Mouse (Mus musculus): ENCODE measurements around the gene Iah1. TPM values are rescaled to one million over a fixed set of nuclear protein-coding genes. Genes with fewer than 3 reads are reported as not detected.

Iah1 gene
- total RNA-seq, 2 experiments from 2014 or later, result 23.0 to 23.3 TPM

DNA sequence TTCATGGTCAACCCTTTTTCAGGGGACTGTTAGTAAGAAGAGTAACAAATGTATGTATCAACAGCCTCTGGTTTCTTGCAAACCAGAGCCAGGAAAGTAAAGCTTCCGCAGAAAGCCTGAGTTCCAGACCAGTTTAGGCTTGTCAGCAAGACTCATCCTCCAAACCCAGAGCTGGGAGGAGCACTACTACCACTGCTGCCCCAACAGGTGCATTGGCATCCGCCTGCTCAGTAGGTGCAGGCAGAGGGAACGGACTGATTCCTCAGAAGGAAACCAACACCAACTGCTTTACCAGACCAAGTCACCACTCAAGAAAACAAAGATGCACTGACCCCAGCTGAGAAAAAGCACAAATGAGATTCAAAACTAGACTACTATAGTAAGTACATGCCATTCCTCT lies 47.0 kb downstream of the Iah1 start:
- intact Hi-C loops (cut with DNase I), result no loop called here
- no peak for DNase-seq

- no peak for DNase-seq
- intact Hi-C loops (cut with DNase I), result no loop called here
Measured at GRCm38 (mm10) chr12:21364624-21365435, 48.6 kb downstream of the Iah1 start.

DNA sequence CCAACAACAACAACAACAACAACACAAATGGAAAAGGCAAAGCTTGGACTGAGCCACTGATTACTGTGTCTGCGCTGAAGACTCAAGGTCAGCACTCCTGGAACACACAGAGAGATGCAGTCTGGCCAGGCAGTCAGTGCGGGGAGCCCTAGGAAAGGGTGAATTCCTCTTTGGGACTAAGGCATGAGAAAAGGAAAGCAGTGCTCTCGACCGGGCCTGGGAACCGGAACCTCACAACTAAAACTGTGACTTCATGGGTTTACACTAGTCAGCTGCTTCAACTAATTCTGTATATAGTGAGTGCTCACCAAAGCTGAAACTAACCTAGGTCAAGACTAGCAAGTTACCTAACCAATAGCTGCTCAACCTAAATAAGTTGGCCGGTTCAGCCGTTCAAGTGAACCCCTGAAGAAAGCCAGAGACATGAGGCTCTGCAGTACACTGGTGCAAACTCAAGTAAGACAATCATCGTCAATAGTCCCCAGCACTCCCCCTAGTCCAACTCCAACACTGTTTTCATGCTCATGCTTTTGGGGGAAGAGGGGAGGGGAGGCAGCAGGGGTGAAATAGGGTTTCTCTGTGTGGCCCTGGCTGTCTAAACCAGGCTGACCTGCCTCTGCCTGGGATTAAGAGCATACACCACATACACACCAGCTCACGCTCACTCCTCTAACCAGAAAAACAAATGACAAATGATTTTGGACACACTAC lies 52.3 kb downstream of the Iah1 start:
- peak in 1 of 2 experiments; percentile 14 for DNase-seq
- intact Hi-C loops (cut with DNase I), result no loop called here

DNA sequence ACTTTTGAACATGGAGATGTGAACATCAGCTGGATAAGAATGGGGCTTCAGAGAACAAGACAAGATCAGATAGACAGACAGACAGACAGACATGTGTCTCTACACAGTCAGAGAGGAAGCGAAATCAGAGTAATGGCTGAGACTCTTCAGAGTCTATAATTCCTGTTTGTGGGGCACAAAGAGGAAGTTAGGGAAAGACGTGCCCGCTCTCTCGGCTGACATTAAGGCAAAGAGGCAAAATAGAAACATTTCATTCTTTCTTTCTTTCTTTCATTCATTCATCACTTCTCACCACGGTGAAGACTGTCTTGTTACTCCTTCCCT lies 52.9 kb downstream of the Iah1 start:
- DNase-seq, result no peak
- intact Hi-C loops (cut with DNase I), result no loop called here

DNA sequence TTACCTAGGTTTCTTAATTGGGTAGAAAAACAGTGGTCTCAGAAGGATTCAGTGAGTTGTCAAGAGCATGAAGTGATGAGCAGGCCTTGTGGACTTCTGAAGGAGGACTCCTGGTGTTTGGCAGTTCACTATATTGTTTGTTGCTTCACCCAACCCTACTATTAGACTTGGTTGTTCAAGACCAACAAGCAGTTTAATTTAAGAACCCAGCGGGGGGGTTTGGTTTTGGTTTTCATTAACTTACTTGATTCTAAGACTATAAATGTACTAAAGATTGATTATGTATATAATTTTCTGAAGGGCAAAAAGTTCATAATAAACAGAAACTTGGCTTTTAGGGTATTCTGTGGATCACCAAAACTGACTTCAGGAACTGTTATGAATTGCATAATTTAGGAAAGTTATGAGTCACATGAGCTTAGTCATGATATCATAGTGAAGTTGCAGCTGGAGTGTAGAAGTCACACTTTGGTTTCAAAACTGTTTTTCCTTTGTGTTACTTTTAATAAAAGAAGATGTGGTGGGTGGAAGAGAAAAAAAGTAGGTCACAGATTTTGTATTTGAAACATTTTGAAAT lies 53.9 kb downstream of the Iah1 start:
- intact Hi-C loops (cut with DNase I), result loop anchor here (5.0 to 10.0 kb wide), 2 partner anchors 53 to 255 kb away; partner anchors contain the start of gene Iah1
- no peak for DNase-seq

- DNase-seq, result peak; percentile 98 to 99
- intact Hi-C loops (cut with DNase I), result loop anchor here (2.0 to 10.0 kb wide), 4 partner anchors 44 to 258 kb away; partner anchors contain the start of genes Iah1 and Ywhaq
Measured at GRCm38 (mm10) chr12:21373100-21373819, 57.1 kb downstream of the Iah1 start, which contains the start of gene Adam17. Adam17 (minus strand) TSS chr12:21373632.

Other genes with a start within 250 kb of the Iah1 start
- 10 to 100 TPM; 36.1 to 37.5 TPM for gene Cpsf3, start 31.0 kb upstream of the Iah1 start, total RNA-seq (2021)
- gene Itgb1bp1, start 30.1 kb upstream of the Iah1 start, total RNA-seq (2021), result 10 to 100 TPM; 34.6 to 43.8 TPM
- 10 to 100 TPM; 48.4 to 63.3 TPM for gene Adam17, start 57.2 kb downstream of the Iah1 start, total RNA-seq (2021)
- gene Ywhaq, start 101.2 kb downstream of the Iah1 start, total RNA-seq (2021), result 100 to 1,000 TPM in 1 of 2 experiments, 10 to 100 TPM in 1; 97.2 to 104 TPM

All from heart, postnatal 14 days (tissue).